Mouse (Mus musculus) C2C12 (cell line): Measurements from ENCODE around the gene Larp1. TPM values are rescaled to one million over a fixed set of nuclear protein-coding genes. Genes with fewer than 3 reads are reported as not detected.

Experiments used
- H3K27me3 ChIP-seq: one replicate; pipeline ENCODE4 v1.6.1; 2011; ENCODE audit not compliant: control insufficient read depth, insufficient read depth, insufficient read length
- H3K36me3 ChIP-seq: one replicate; pipeline ENCODE4 v1.6.1; 2011; ENCODE audit not compliant: control insufficient read depth, insufficient read depth
- H3K4me3 ChIP-seq: one replicate; pipeline ENCODE4 v1.5.1; 2011; ENCODE audit warnings: mild to moderate bottlenecking, control low read depth; ENCODE audit not compliant: poor library complexity, insufficient read depth, severe bottlenecking
- H3K79me2 ChIP-seq: one replicate; pipeline ENCODE4 v1.6.1; 2011; ENCODE audit not compliant: control insufficient read depth, insufficient read depth
- H3K79me3 ChIP-seq: one replicate; pipeline ENCODE4 v1.6.1; 2011; ENCODE audit warnings: low read depth, control low read depth
- H3ac ChIP-seq: one replicate; pipeline ENCODE3; 2011; ENCODE audit warnings: low read depth; ENCODE audit not compliant: control insufficient read depth, insufficient read length
- CEBPB ChIP-seq: IDR thresholded peaks from one replicate; pipeline ENCODE4 v1.6.1; 2011; ENCODE audit warnings: low read depth, mild to moderate bottlenecking, control low read depth, moderate library complexity
- CTCF ChIP-seq: IDR thresholded peaks from one replicate; pipeline ENCODE4 v1.5.1; 2011; ENCODE audit not compliant: control insufficient read depth, insufficient read depth, insufficient read length
- FOSL1 ChIP-seq: IDR thresholded peaks from one replicate; pipeline ENCODE4 v1.8.0; 2011; ENCODE audit warnings: mild to moderate bottlenecking, low read length; ENCODE audit not compliant: poor library complexity, insufficient read depth, severe bottlenecking
- MAX ChIP-seq: IDR thresholded peaks from one replicate; pipeline ENCODE4 v1.6.1; 2011; ENCODE audit warnings: mild to moderate bottlenecking, control low read depth
- MYOD1 ChIP-seq: IDR thresholded peaks from one replicate; pipeline ENCODE4 v1.6.1; 2011; ENCODE audit warnings: low read depth; ENCODE audit not compliant: control insufficient read depth, insufficient read length
- MYOG ChIP-seq: IDR thresholded peaks from one replicate; pipeline ENCODE4 v1.6.1; 2011; ENCODE audit not compliant: control insufficient read depth, insufficient read length; ENCODE audit errors: extremely low read depth
- USF1 ChIP-seq: IDR thresholded peaks from one replicate; pipeline ENCODE4 v1.6.1; 2011; ENCODE audit warnings: low read depth, mild to moderate bottlenecking, control low read depth, moderate library complexity
- polyA plus RNA-seq: library from polyadenylated mRNA; unstranded; fragments of >200 nt; fragmentation: generic; extraction: Trizol; gene quantifications from one replicate; pipeline ENCODE4 v1.2.1, GENCODE M21; 2012; ENCODE audit warnings: missing spikeins

Gene Larp1
- polyA plus RNA-seq, 1 experiment, result 59.4 TPM

GRCm38 (mm10) chr11:57970541-57970940 lies 38.3 kb upstream of the Larp1 start:
- H3K79me3 ChIP-seq, result no peaks in the 10 kb centered on the region
- no peaks in the 10 kb centered on the region for H3K27me3 ChIP-seq
- TF ChIP-seq CTCF, result no peak
- no peak for TF ChIP-seq CEBPB
- TF ChIP-seq MYOD1, result no peak
- TF ChIP-seq FOSL1, result no peak
- no peak for TF ChIP-seq USF1
- no peak for TF ChIP-seq MYOG
- no peak for TF ChIP-seq MAX
- no peak overlapping the region for H3K4me3 ChIP-seq
- no peak overlapping the region for H3ac ChIP-seq
- no peaks in the 10 kb centered on the region for H3K79me2 ChIP-seq
- H3K36me3 ChIP-seq, result no peaks in the 10 kb centered on the region

GRCm38 (mm10) chr11:57973001-57973912 lies 35.6 kb upstream of the Larp1 start:
- Histone ChIP-seq H3K4me3 (no peak overlapping the region), H3K79me3 (no peaks in the 10 kb centered on the region), H3K27me3 (no peaks in the 10 kb centered on the region), H3K79me2 (no peaks in the 10 kb centered on the region), H3K36me3 (no peaks in the 10 kb centered on the region), H3ac (no peak overlapping the region)
- no peak for TF ChIP-seq MYOD1

- TF ChIP-seq CEBPB (no peak), CTCF (no peak), MAX (no peak), USF1 (no peak), FOSL1 (no peak), MYOG (no peak), MYOD1 (no peak)
- Histone ChIP-seq H3K79me2 (no peaks in the 10 kb centered on the region), H3K27me3 (no peaks in the 10 kb centered on the region), H3K4me3 (no peak overlapping the region), H3ac (no peak overlapping the region), H3K79me3 (no peaks in the 10 kb centered on the region), H3K36me3 (no peaks in the 10 kb centered on the region)
These were observed 35.0 kb upstream of the Larp1 start for GRCm38 (mm10) chr11:57973913-57974234.

- Histone ChIP-seq H3K27me3 (no peaks in the 10 kb centered on the region), H3K79me3 (no peaks in the 10 kb centered on the region), H3ac (no peak overlapping the region), H3K79me2 (no peaks in the 10 kb centered on the region), H3K4me3 (no peak overlapping the region), H3K36me3 (no peaks in the 10 kb centered on the region)
- no peak for TF ChIP-seq USF1
- no peak for TF ChIP-seq CTCF
- no peak for TF ChIP-seq CEBPB
These were observed 33.0 kb upstream of the Larp1 start for GRCm38 (mm10) chr11:57975876-57976275.

DNA sequence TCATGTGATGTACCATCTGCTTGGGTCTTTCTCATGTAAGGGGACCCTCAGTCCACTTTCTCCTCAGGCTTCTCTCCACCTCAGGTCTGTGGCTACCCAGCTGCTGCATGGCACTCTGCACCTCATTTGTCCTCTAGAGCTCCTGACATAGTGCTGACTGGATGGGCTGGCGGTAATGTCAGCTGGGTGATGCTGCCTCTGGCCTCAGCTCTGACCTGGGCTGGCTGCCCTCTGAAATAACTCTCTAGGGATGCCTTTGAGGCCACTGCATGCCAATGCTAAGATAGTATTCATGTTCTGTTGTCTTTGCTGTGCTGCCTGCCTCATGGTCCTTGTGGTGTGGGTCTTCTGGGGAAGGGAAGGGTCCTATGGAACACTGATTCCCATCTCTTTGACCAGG lies 31.2 kb upstream of the Larp1 start:
- TF ChIP-seq USF1, result no peak
- no peak for TF ChIP-seq MYOD1
- no peak for TF ChIP-seq CTCF
- TF ChIP-seq MAX, result no peak
- TF ChIP-seq FOSL1, result no peak
- no peak for TF ChIP-seq MYOG
- no peak for TF ChIP-seq CEBPB
- Histone ChIP-seq H3K79me3 (no peaks in the 10 kb centered on the region), H3K27me3 (no peaks in the 10 kb centered on the region), H3K36me3 (no peaks in the 10 kb centered on the region), H3K4me3 (no peak overlapping the region), H3K79me2 (no peaks in the 10 kb centered on the region), H3ac (no peak overlapping the region)

DNA sequence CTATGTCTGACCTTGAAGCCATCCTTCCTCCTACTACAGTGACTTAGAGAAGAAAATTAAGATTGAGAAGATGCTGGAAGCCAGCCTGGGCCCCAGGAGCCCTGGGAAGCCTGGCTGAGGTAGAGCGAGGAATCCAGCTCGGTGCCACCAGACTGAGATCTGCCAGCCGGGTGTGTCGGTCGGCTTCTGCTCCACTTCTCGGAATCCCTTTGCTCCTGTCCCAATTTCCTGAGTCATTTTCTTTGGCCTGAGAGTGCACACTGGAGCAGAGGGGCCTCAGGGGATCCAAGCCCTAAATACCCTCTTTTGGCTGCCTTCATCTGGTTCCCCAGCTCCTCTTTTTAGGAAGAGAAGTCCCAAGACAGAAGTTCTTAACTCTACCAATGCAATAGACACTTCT lies 29.2 kb upstream of the Larp1 start:
- no peaks in the 10 kb centered on the region for H3K79me3 ChIP-seq
- H3K36me3 ChIP-seq, result no peaks in the 10 kb centered on the region
- no peak overlapping the region for H3K4me3 ChIP-seq
- no peak for TF ChIP-seq FOSL1
- no peak for TF ChIP-seq MYOD1
- no peak for TF ChIP-seq CTCF
- TF ChIP-seq USF1, result no peak
- TF ChIP-seq CEBPB, result no peak
- no peak for TF ChIP-seq MAX
- no peak for TF ChIP-seq MYOG
- no peaks in the 10 kb centered on the region for H3K27me3 ChIP-seq
- no peaks in the 10 kb centered on the region for H3K79me2 ChIP-seq
- H3ac ChIP-seq, result no peak overlapping the region
